Mouse (Mus musculus) heart, adult 10 weeks (tissue): ENCODE measurements around the gene Gm20481. TPM values are rescaled to one million over a fixed set of nuclear protein-coding genes. Genes with fewer than 3 reads are reported as not detected.

Experiments used
- polyA plus RNA-seq: library from polyadenylated mRNA; stranded (reverse); fragments of 350-450 nt; fragmentation: Illumina TruSeq; extraction: RNeasy Lipid Tissue Mini Kit (QIAGEN cat#74804); gene quantifications from one replicate; pipeline ENCODE4 v1.2.3, GENCODE M21; 2014; ENCODE audit warnings: low read depth, low replicate concordance

Gm20481 gene
- not detected for polyA plus RNA-seq

GRCm38 (mm10) chr17:34969822-34970221, at the start of gene Gm20481:
Gene Gm20481, plus strand, starts transcription at chr17:34969912.

GRCm38 (mm10) chr17:34931061-34931734, 38.5 kb upstream of the Gm20481 start, which contains the start of gene Neu1:
Gene Neu1, plus strand, starts transcription at chr17:34931253.

GRCm38 (mm10) chr17:34959130-34959778, 10.5 kb upstream of the Gm20481 start, which contains the start of gene Hspa1b:
Gene Hspa1b, minus strand, starts transcription at chr17:34959238.

GRCm38 (mm10) chr17:34972069-34972749, 2.5 kb downstream of the Gm20481 start, which contains the start of the genes Hspa1a and Hspa1l:
Gene Hspa1a, minus strand, starts transcription at chr17:34972156.
Gene Hspa1l, plus strand, starts transcription at chr17:34972703.

GRCm38 (mm10) chr17:34981690-34982180, 12.0 kb downstream of the Gm20481 start, which contains the start of gene Lsm2:
Gene Lsm2, plus strand, starts transcription at chr17:34981862.

GRCm38 (mm10) chr17:35000717-35001451, 31.2 kb downstream of the Gm20481 start, which contains the start of gene Vars:
Gene Vars, plus strand, starts transcription at chr17:35000987.

GRCm38 (mm10) chr17:35016376-35016775, 46.7 kb downstream of the Gm20481 start, which contains the start of gene Vwa7:
Gene Vwa7, plus strand, starts transcription at chr17:35016579.

Other genes starting within 250 kb of the Gm20481 start
- gene C4b, start 226.0 kb upstream of the Gm20481 start, polyA plus RNA-seq, result 19.0 TPM
- gene Cyp21a1, start 165.4 kb upstream of the Gm20481 start, polyA plus RNA-seq, result not detected
- gene Stk19, start 133.0 kb upstream of the Gm20481 start, polyA plus RNA-seq, result 15.7 TPM
- gene Dxo, start 132.9 kb upstream of the Gm20481 start, polyA plus RNA-seq, result 18.6 TPM
- gene Skiv2l, start 119.7 kb upstream of the Gm20481 start, polyA plus RNA-seq, result 20.6 TPM
- gene Nelfe, start 119.5 kb upstream of the Gm20481 start, polyA plus RNA-seq, result 20.1 TPM
- 3.5 TPM for gene Cfb, start 107.4 kb upstream of the Gm20481 start, polyA plus RNA-seq
- 11.8 TPM for gene Zbtb12, start 90.4 kb upstream of the Gm20481 start, polyA plus RNA-seq
- gene Gm20547, start 87.9 kb upstream of the Gm20481 start, polyA plus RNA-seq, result not detected
- gene C2, start 71.6 kb upstream of the Gm20481 start, polyA plus RNA-seq, result 5.3 TPM
- 40.6 TPM for gene Ehmt2, start 71.4 kb upstream of the Gm20481 start, polyA plus RNA-seq
- not detected for gene Slc44a4, start 55.4 kb upstream of the Gm20481 start, polyA plus RNA-seq
- 18.6 TPM for gene Neu1, start 38.7 kb upstream of the Gm20481 start, polyA plus RNA-seq
- 7.8 TPM for gene Hspa1b, start 10.7 kb upstream of the Gm20481 start, polyA plus RNA-seq
- gene Hspa1a, start 2.2 kb downstream of the Gm20481 start, polyA plus RNA-seq, result 10.2 TPM
- gene Hspa1l, start 2.8 kb downstream of the Gm20481 start, polyA plus RNA-seq, result 9.2 TPM
- gene Lsm2, start 11.9 kb downstream of the Gm20481 start, polyA plus RNA-seq, result 17.0 TPM
- gene Vars, start 31.1 kb downstream of the Gm20481 start, polyA plus RNA-seq, result 20.7 TPM
- gene Vwa7, start 46.7 kb downstream of the Gm20481 start, polyA plus RNA-seq, result 6.5 TPM
- gene Sapcd1, start 58.1 kb downstream of the Gm20481 start, polyA plus RNA-seq, result 0.58 TPM
- 0.55 TPM for gene Msh5, start 76.8 kb downstream of the Gm20481 start, polyA plus RNA-seq
- gene Clic1, start 80.1 kb downstream of the Gm20481 start, polyA plus RNA-seq, result 50.4 TPM
- 33.4 TPM for gene Ddah2, start 89.1 kb downstream of the Gm20481 start, polyA plus RNA-seq
- gene Ly6g6c, start 95.5 kb downstream of the Gm20481 start, polyA plus RNA-seq, result not detected
- gene Mpig6b, start 96.3 kb downstream of the Gm20481 start, polyA plus RNA-seq, result not detected
- gene Ly6g6e, start 107.0 kb downstream of the Gm20481 start, polyA plus RNA-seq, result not detected
- not detected for gene Ly6g6d, start 108.2 kb downstream of the Gm20481 start, polyA plus RNA-seq
- not detected for gene Ly6g6f, start 115.7 kb downstream of the Gm20481 start, polyA plus RNA-seq
- 72.3 TPM for gene Abhd16a, start 119.4 kb downstream of the Gm20481 start, polyA plus RNA-seq
- not detected for gene Ly6g5c, start 138.4 kb downstream of the Gm20481 start, polyA plus RNA-seq
- 0.39 TPM for gene Ly6g5b, start 145.5 kb downstream of the Gm20481 start, polyA plus RNA-seq
- gene Gpank1, start 151.5 kb downstream of the Gm20481 start, polyA plus RNA-seq, result 17.0 TPM
- gene Csnk2b, start 152.1 kb downstream of the Gm20481 start, polyA plus RNA-seq, result 145 TPM
- gene D17H6S53E, start 156.5 kb downstream of the Gm20481 start, polyA plus RNA-seq, result 22.9 TPM
- gene Apom, start 162.1 kb downstream of the Gm20481 start, polyA plus RNA-seq, result not detected
- gene Bag6, start 165.3 kb downstream of the Gm20481 start, polyA plus RNA-seq, result 122 TPM
- 139 TPM for gene Prrc2a, start 195.0 kb downstream of the Gm20481 start, polyA plus RNA-seq
- gene Aif1, start 206.2 kb downstream of the Gm20481 start, polyA plus RNA-seq, result 6.0 TPM
- 4.1 TPM for gene Lst1, start 218.5 kb downstream of the Gm20481 start, polyA plus RNA-seq
- gene Ltb, start 224.5 kb downstream of the Gm20481 start, polyA plus RNA-seq, result 0.68 TPM
- 0.29 TPM for gene Tnf, start 232.1 kb downstream of the Gm20481 start, polyA plus RNA-seq
- gene Lta, start 235.4 kb downstream of the Gm20481 start, polyA plus RNA-seq, result not detected